Mouse (Mus musculus): ENCODE measurements around the gene Cd24a.

GRCm38 (mm10) chr10:43534382-43534781 is 43.7 kb upstream of the Cd24a start:
- TF ChIP-seq CTCF (IDR thresholded peaks at IDR 0.05; ENCODE audit: extremely low read depth, insufficient read depth, insufficient read length, insufficient replicate concordance) (no peak), POLR2A (IDR thresholded peaks at IDR 0.05; ENCODE audit: low read depth, low read length) (no peak)
